Comparison of ENCODE assay signal across 8 mouse cellular contexts in genomic region chr1:131119026-131119425, GRCm38 (mm10). TPM values are rescaled to one million over a fixed set of nuclear protein-coding genes. Genes with fewer than 3 reads are reported as not detected.
DNase-seq lines count a peak whose midpoint lies in the region; ATAC-seq lines count a peak whose summit lies in the region.

No protein-coding gene starts in this region.

- WGBS in midbrain, embryonic 14.5 days = 63% methylated on average over 2 of the region's 2 CpGs

- no peak overlapping the region for H3K9ac ChIP-seq in midbrain, embryonic 14.5 days (replicated peaks; ENCODE audit: low read length)

- DNase-seq in adrenal gland, adult 2 months = peak; percentile 48
- no peak for DNase-seq in adrenal gland, adult 18-20 months (ENCODE audit: low spot score in 2 of 2)
- DNase-seq in 416B (ENCODE audit: low read depth) = peak; percentile 79
- DNase-seq in c-Kit-positive CD71-positive TER-119-negative erythroid progenitor cells, embryonic 14.5 days (ENCODE audit: low read depth) = peak; percentile 48
- peak; percentile 45 for DNase-seq in lung, postnatal 10 days
- DNase-seq in thymus, postnatal 36 days = peak; percentile 51 to 55
- no peak for DNase-seq in cerebellum, postnatal 36 days
- DNase-seq in midbrain, embryonic 14.5 days = no peak

- no peaks in the 10 kb centered on the region for H3K27me3 ChIP-seq in midbrain, embryonic 14.5 days (ENCODE audit: control insufficient read depth, insufficient read depth, low read length)

- no peak overlapping the region for H3K4me2 ChIP-seq in midbrain, embryonic 14.5 days (ENCODE audit: low read length)

- H3K27ac ChIP-seq in midbrain, embryonic 14.5 days (replicated peaks; ENCODE audit: low read depth, low read length) = no peak overlapping the region

- no peaks in the 10 kb centered on the region for H3K36me3 ChIP-seq in midbrain, embryonic 14.5 days (ENCODE audit: control insufficient read depth, insufficient read depth, low read length)

- no peaks in the 10 kb centered on the region for H3K4me1 ChIP-seq in midbrain, embryonic 14.5 days (ENCODE audit: control insufficient read depth, insufficient read depth, low read length)

- H3K4me3 ChIP-seq in midbrain, embryonic 14.5 days (replicated peaks; ENCODE audit: low read depth, low read length) = no peak overlapping the region

- H3K9me3 ChIP-seq in midbrain, embryonic 14.5 days (ENCODE audit: control insufficient read depth, low read length) = no peaks in the 10 kb centered on the region

- ATAC-seq in midbrain, embryonic 14.5 days (ENCODE audit: low FRiP score, low TSS enrichment) = no peak

RNA-seq across cellular contexts. Expression of gene Dyrk3, which starts 19.1 kb away (rescaled TPM):
- total RNA-seq in adrenal gland, adult 2 months (2021) = 1 to 10 TPM; 5.6 to 7.3 TPM
- polyA plus RNA-seq in adrenal gland, adult 2 months (2012; rRNA removed) = 2.3 and 3.2 TPM in 2 replicates
- 1 to 10 TPM; 5.5 to 7.1 TPM for total RNA-seq in adrenal gland, adult 18-20 months (2021)
- 14.8 and 18.7 TPM in 2 replicates for polyA plus RNA-seq in midbrain, embryonic 14.5 days (2014; fragmentation: Nextera tagmentation; extraction: Ambion mirVana)

RNA-seq across cellular contexts. Expression of gene Mapkapk2, which starts 21.4 kb away (rescaled TPM):
- 100 to 1,000 TPM; 161 to 176 TPM for total RNA-seq in adrenal gland, adult 2 months (2021)
- polyA plus RNA-seq in adrenal gland, adult 2 months (2012; rRNA removed) = 130 and 132 TPM in 2 replicates
- total RNA-seq in adrenal gland, adult 18-20 months (2021) = 100 to 1,000 TPM; 198 to 219 TPM
- polyA plus RNA-seq in midbrain, embryonic 14.5 days (2014; fragmentation: Nextera tagmentation; extraction: Ambion mirVana) = 25.0 and 35.0 TPM in 2 replicates

RNA-seq across cellular contexts. Expression of gene Eif2d, which starts 34.0 kb away (rescaled TPM):
- total RNA-seq in adrenal gland, adult 2 months (2021) = 10 to 100 TPM; 40.0 to 41.8 TPM
- 27.5 and 29.7 TPM in 2 replicates for polyA plus RNA-seq in adrenal gland, adult 2 months (2012; rRNA removed)
- total RNA-seq in adrenal gland, adult 18-20 months (2021) = 10 to 100 TPM; 33.7 to 40.4 TPM
- 47.3 and 54.8 TPM in 2 replicates for polyA plus RNA-seq in midbrain, embryonic 14.5 days (2014; fragmentation: Nextera tagmentation; extraction: Ambion mirVana)

Comparison
In these comparisons a context has a peak if more than half of its experiments do, and no peak if none do; other contexts are left out.
1. DNase-seq: peak in adrenal gland, adult 2 months (single experiment), 416B (single experiment), c-Kit-positive CD71-positive TER-119-negative erythroid progenitor cells, embryonic 14.5 days (single experiment), lung, postnatal 10 days (single experiment) and thymus, postnatal 36 days (2 of 2); none in adrenal gland, adult 18-20 months (0 of 2), cerebellum, postnatal 36 days (0 of 2) and midbrain, embryonic 14.5 days (single experiment).